Mouse (Mus musculus): Measurements from ENCODE around the gene Eif5a2.

GRCm38 (mm10) chr3:28780511-28780910, 565 bp upstream of the Eif5a2 start:
- no peak for TF ChIP-seq CTCF (IDR thresholded peaks at IDR 0.05; ENCODE audit: insufficient read depth, low read depth, low read length)
- no peak for TF ChIP-seq POLR2A (IDR thresholded peaks at IDR 0.05; ENCODE audit: insufficient read depth, low read depth, low read length)

Data from olfactory bulb, adult 2 months (tissue).